Mouse (Mus musculus) lung, embryonic 16.5 days (tissue): ENCODE measurements at regions not wholly inside any gene's neighbourhood (a gene's known extent, or its start where the extent isn't known, plus 50 kb on each side); places are given as distances from the start of the nearest gene placed in this dataset.

Source experiments
- ATAC-seq: fragments of 200-750 bp; cut with Nextera tagmentation; 2 replicates; pipeline ENCODE4 v1.8.0; 2017; ENCODE audit warnings: low read depth, mild to moderate bottlenecking, moderate library complexity
- H3K27ac ChIP-seq: fragments of 300-500 bp; sonication (generic); 2 replicates; pipeline ENCODE4 v1.5.1; 2014; ENCODE audit warnings: mild to moderate bottlenecking, control low read depth, low read length
- H3K27me3 ChIP-seq: fragments of 300-500 bp; sonication (generic); 2 replicates; pipeline ENCODE4 v1.6.1; 2014; ENCODE audit warnings: low read depth, low read length, mixed read lengths; ENCODE audit not compliant: control insufficient read depth, insufficient read depth
- H3K36me3 ChIP-seq: fragments of 300-500 bp; sonication (generic); 2 replicates; pipeline ENCODE4 v1.6.1; 2014; ENCODE audit warnings: low read length; ENCODE audit not compliant: control insufficient read depth, insufficient read depth
- H3K4me1 ChIP-seq: fragments of 300-500 bp; sonication (generic); replicated peaks from 2 replicates; pipeline ENCODE4 v1.6.1; 2014; ENCODE audit warnings: low read length, mixed read lengths; ENCODE audit not compliant: control insufficient read depth, insufficient read depth
- H3K4me2 ChIP-seq: fragments of 300-500 bp; sonication (generic); 2 replicates; pipeline ENCODE4 v1.6.1; 2014; ENCODE audit warnings: low read depth, low read length, control low read depth
- H3K4me3 ChIP-seq: fragments of 300-500 bp; sonication (generic); 2 replicates; pipeline ENCODE4 v1.5.1; 2014; ENCODE audit warnings: mild to moderate bottlenecking, low read length, control low read depth
- H3K9ac ChIP-seq: fragments of 300-500 bp; sonication (generic); 2 replicates; pipeline ENCODE4 v1.6.1; 2014; ENCODE audit warnings: low read length, control low read depth
- H3K9me3 ChIP-seq: fragments of 300-500 bp; sonication (generic); 2 replicates; pipeline ENCODE4 v1.6.1; 2016; ENCODE audit warnings: low read length; ENCODE audit not compliant: control insufficient read depth
- WGBS: fragments of 180-500 bp; shearing (Covaris S2); extraction: QIAGEN DNeasy Blood & Tissue Kit; methylation state at CpG from one replicate; pipeline ENCODE4 v1.1.7; 2014; 5-methylcytosine and 5-hydroxymethylcytosine counted together

DNA sequence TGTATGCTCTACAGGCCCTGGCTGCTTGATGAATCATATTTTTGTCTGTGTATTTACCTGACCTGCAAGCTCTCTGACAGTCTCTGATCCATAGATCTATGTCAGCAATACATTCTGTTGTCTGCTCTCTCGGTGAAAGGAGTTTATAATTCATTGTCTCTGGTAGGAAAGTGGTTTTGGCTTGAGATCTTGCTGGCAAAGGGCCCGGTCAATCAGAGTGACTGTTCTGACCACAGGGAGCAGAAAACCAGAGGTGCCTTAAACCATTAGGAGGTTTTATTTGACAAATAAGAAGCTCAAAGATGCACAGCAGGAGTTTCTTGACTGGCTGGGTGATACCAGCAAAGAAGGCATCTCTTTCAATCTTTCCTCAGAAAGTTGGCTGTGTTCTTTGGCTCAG lies 398.2 kb downstream of the Bckdhb start:
- no peak for ATAC-seq
- Histone ChIP-seq H3K4me2 (no peak overlapping the region), H3K27ac (no peak overlapping the region), H3K36me3 (no peaks in the 10 kb centered on the region), H3K4me3 (no peak overlapping the region), H3K4me1 (no peaks in the 10 kb centered on the region), H3K9me3 (no peaks in the 10 kb centered on the region), H3K27me3 (no peaks in the 10 kb centered on the region), H3K9ac (no peak overlapping the region)
- 35% methylated on average over 2 of the region's 2 CpGs for WGBS

DNA sequence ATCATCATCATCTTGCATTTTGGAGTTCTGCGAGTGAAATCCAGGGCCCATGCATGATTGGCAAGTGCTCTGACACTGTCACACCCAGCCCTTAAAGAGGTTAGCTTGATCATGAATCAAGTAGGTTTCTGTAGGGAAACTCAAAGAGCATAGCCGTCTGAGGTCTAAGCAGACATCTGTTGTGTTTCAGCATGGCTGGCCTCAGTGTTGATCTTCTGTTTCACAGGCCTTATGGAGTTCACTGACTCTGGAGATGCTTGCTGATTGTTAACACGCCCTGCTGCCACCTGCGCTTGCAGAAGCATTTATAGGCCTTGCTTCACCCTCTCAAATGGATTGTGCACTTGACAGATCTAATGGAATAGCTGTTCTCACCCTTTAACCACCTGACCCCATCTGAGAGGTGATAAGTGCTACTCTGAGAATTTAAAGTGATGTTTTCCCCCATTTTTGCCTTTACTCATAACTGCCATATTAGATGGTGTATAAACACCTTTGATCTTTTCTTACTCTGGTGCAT lies 406.2 kb downstream of the Bckdhb start:
- Histone ChIP-seq H3K4me1 (no peaks in the 10 kb centered on the region), H3K4me2 (no peak overlapping the region), H3K9ac (no peak overlapping the region), H3K27ac (no peak overlapping the region), H3K4me3 (no peak overlapping the region), H3K27me3 (no peaks in the 10 kb centered on the region), H3K36me3 (no peaks in the 10 kb centered on the region), H3K9me3 (no peaks in the 10 kb centered on the region)
- ATAC-seq: no peak
- 54% methylated on average over 4 of the region's 4 CpGs for WGBS

DNA sequence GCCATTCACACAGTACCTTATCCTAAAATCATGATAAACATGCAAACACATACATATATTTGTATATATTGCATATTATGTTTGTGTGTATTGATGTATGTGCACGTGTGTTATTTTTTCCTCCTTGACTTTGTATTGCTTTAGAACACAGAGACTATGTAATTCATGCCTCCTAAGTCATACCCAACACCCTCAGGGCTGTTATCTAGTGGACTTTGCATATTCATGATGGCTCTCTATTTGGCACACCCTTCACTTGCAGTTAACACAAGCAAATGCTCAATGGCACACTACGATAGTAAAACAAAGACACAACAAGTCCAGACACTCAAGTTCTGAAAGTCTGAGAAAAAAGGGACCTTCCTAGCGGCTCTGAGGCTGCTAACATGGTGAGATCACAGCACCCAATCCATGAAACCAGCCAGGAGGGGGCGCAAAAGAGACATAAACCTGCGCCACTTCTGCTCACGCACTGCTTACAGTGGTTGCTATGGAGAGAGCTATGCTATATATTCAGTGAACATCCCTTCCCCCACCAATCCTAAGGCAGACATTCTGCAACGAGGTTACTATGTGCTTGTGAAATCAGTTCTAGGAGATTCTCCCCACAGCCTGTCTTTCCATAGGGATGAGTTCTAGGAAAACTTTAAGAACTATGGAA lies 418.6 kb downstream of the Bckdhb start:
- no peak overlapping the region for H3K27ac ChIP-seq
- H3K4me1 ChIP-seq: no peaks in the 10 kb centered on the region
- no peak overlapping the region for H3K4me3 ChIP-seq
- 13% methylated on average over 7 of the region's 7 CpGs for WGBS
- H3K9ac ChIP-seq: no peak overlapping the region
- H3K4me2 ChIP-seq: no peak overlapping the region
- H3K36me3 ChIP-seq: no peaks in the 10 kb centered on the region
- no peaks in the 10 kb centered on the region for H3K27me3 ChIP-seq
- peak; percentile 88 for ATAC-seq
- no peaks in the 10 kb centered on the region for H3K9me3 ChIP-seq

DNA sequence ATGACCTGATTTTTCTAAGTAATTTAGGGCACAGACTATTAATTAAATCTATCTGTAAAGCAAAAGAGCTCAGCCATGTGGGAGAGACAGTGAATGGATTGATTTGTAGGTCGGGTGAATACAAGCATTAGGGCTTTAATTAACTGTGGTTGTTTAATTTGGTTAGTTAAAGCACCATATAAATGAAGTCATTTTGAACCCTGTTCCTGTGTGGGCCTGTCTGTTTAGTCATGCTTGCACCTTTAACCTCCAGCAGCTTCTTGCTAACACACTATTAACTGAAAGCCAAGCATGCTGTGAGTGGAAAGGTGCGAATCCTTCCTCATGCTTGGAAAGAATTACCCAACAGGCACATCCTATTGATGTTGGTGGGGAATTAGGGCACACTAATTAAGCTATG lies 425.3 kb downstream of the Bckdhb start:
- no peaks in the 10 kb centered on the region for H3K27me3 ChIP-seq
- H3K9me3 ChIP-seq: no peaks in the 10 kb centered on the region
- no peak overlapping the region for H3K27ac ChIP-seq
- H3K9ac ChIP-seq: no peak overlapping the region
- no peak overlapping the region for H3K4me2 ChIP-seq
- no peak overlapping the region for H3K4me3 ChIP-seq
- 47% methylated on average over 2 of the region's 2 CpGs for WGBS
- H3K36me3 ChIP-seq: no peaks in the 10 kb centered on the region
- no peaks in the 10 kb centered on the region for H3K4me1 ChIP-seq
- no peak for ATAC-seq

DNA sequence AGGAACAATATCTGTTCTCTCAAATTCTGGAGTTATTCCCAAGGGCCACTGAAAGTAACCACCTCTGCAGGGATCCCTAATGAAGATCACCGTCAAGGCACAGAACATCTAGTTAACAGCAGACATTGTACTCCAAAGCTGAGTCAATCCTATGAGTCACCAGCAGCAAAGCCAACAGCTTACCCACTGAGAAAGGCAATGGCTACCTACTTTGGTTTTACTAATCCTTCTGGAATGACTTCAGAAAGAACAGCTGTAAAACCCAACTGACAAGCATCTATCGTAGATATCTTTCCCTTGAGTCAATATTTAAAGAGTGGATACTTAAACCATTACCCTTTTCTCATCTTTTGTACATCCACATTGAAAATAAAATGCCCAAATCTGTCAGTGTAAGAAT lies 429.5 kb downstream of the Bckdhb start:
- H3K9ac ChIP-seq: no peak overlapping the region
- no peak for ATAC-seq
- H3K9me3 ChIP-seq: no peaks in the 10 kb centered on the region
- H3K36me3 ChIP-seq: no peaks in the 10 kb centered on the region
- H3K4me1 ChIP-seq: no peaks in the 10 kb centered on the region
- no peak overlapping the region for H3K4me3 ChIP-seq
- WGBS: 67% methylated on average over 2 of the region's 2 CpGs
- H3K4me2 ChIP-seq: no peak overlapping the region
- H3K27ac ChIP-seq: no peak overlapping the region
- no peaks in the 10 kb centered on the region for H3K27me3 ChIP-seq

DNA sequence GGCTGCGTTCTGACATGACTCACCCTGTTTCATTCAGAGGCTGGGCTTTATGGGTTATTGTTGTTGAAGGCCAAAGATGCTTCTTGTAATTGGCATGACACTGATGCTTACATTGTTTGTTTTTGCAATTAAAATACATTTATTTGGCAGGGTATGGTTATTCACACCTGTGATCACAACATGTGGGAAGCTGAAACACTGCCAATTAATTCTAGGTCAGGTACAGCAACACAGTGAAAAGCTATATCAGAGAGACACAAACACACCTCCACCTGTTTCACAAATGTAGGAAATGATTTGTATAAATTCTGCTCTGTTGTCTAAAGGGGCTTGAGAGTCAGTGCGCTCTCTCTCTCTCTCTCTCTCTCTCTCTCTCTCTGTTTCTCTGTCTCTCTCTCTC lies 431.2 kb downstream of the Bckdhb start:
- Histone ChIP-seq H3K9me3 (no peaks in the 10 kb centered on the region), H3K4me1 (no peaks in the 10 kb centered on the region), H3K36me3 (no peaks in the 10 kb centered on the region), H3K27ac (no peak overlapping the region), H3K4me2 (no peak overlapping the region), H3K9ac (no peak overlapping the region), H3K27me3 (no peaks in the 10 kb centered on the region), H3K4me3 (no peak overlapping the region)
- no peak for ATAC-seq
- WGBS: 92% methylated on average over 2 of the region's 2 CpGs

DNA sequence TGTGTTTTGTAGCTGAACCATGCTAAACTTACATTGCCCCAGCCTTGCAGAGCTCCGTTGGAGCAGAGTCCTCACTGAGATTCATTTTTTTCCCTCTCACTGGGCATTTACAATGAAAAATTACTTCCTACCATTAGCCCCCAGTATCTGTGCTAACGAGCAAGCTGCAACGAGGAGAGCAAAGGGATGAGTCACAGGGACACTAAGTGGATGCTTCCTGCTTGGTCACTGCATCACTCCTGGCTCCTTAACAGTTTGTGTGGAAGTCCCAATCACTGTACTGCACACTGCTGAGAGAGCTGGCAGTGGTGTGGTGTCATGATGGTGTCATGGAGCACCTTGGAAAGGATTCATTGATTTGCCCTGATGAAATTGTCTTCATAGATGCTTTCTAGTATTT lies 434.9 kb downstream of the Bckdhb start:
- Histone ChIP-seq H3K36me3 (no peaks in the 10 kb centered on the region), H3K27me3 (no peaks in the 10 kb centered on the region), H3K9ac (no peak overlapping the region), H3K27ac (no peak overlapping the region), H3K9me3 (no peaks in the 10 kb centered on the region), H3K4me2 (no peak overlapping the region), H3K4me1 (no peaks in the 10 kb centered on the region), H3K4me3 (no peak overlapping the region)
- 43% methylated on average over 3 of the region's 3 CpGs for WGBS
- no peak for ATAC-seq

DNA sequence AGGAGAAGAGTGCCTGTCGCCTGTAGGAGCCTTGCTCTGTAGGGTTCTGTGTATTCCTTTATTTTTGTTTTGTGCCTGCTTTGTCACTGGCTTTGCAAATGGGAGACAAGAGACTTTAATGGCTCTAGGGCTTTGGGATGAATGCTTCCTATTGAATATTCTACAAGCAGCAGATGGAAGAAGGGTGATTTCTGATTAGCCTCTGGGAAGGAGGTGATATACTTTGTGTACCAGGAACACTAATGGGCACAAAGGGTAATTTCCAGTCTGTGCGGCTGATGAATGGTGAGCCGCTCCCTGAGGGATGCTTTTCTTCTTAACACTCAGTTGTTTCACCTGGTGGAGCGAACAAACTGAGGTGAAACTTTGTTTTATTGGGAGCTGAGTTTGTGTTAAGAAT lies 435.5 kb downstream of the Bckdhb start:
- Histone ChIP-seq H3K4me2 (no peak overlapping the region), H3K36me3 (no peaks in the 10 kb centered on the region), H3K9ac (no peak overlapping the region), H3K9me3 (no peaks in the 10 kb centered on the region), H3K4me1 (no peaks in the 10 kb centered on the region), H3K27ac (no peak overlapping the region), H3K4me3 (no peak overlapping the region), H3K27me3 (no peaks in the 10 kb centered on the region)
- WGBS: 81% methylated on average over 4 of the region's 4 CpGs
- ATAC-seq: no peak

DNA sequence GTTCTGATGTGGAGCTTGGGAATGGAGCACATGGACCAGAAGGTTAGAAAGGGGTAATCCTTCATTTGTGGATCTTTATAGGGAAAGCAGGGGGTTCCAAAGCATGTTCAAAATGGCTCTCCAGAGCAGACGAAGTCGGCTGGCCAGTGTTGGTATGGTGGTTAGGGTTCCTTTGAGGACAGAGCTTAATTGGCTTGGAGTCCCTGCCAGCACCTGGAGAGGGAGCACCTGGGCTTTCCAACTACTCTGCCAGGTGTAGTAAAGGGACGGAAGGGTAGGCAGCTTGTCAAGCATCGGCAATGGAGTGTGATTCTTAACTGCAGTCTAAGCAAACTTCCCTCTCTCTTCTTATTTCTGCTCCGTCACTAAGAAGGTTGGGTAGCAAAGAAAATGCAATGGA lies 438.5 kb downstream of the Bckdhb start:
- no peak overlapping the region for H3K4me3 ChIP-seq
- no peaks in the 10 kb centered on the region for H3K36me3 ChIP-seq
- WGBS: 77% methylated on average over 5 of the region's 5 CpGs
- ATAC-seq: no peak
- no peak overlapping the region for H3K4me2 ChIP-seq
- no peaks in the 10 kb centered on the region for H3K9me3 ChIP-seq
- no peaks in the 10 kb centered on the region for H3K4me1 ChIP-seq
- H3K27me3 ChIP-seq: no peaks in the 10 kb centered on the region
- H3K9ac ChIP-seq: no peak overlapping the region
- H3K27ac ChIP-seq: no peak overlapping the region

DNA sequence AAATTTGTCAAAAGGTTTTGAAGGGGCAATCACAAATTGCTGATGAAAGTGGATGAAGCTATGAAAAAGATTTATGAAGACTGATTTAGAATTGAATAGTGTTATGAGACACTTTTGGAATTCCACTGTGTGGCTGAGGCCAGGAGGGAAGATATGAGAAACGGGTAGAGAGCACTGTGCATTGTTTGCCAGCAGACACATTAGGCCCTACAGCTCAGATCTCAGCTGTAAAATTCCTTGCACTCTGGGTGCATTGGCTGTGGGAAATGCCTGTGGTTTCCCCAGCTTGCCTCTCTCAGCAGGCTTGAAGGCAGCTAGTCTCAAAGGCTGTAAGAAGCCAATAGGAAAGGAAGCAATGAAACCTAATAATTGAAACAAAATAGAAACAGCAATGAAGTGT lies 444.3 kb downstream of the Bckdhb start:
- 61% methylated on average over 1 of the region's 1 CpGs for WGBS
- H3K27me3 ChIP-seq: no peaks in the 10 kb centered on the region
- H3K4me3 ChIP-seq: no peak overlapping the region
- H3K9ac ChIP-seq: no peak overlapping the region
- no peaks in the 10 kb centered on the region for H3K36me3 ChIP-seq
- no peaks in the 10 kb centered on the region for H3K9me3 ChIP-seq
- no peak overlapping the region for H3K4me2 ChIP-seq
- H3K4me1 ChIP-seq: no peaks in the 10 kb centered on the region
- H3K27ac ChIP-seq: no peak overlapping the region
- no peak for ATAC-seq
